In the genomic region with DNA sequence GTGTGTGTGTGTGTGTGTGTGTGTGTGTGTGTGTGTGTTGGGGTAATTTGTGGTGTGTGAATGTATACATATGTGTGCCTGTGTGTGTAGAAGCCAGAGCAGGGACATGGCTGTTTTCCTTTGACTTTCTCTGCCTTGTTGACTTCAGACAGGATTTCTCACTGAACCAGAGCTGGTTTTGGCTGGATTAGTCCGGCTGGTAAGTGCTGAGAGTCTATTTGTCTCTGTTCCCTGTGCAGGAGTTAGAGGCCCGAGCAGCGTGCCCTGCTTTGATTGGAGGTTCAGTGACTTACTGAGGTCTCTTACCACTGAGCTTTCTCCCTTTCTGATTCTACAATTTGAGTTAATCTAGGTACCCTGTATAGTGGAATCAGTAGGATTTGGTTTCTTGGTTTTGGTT, we compare ENCODE assay signal across 18 mouse cellular contexts.
A peak's percentile ranks its signal among the peaks of the same experiment; 100 is the strongest.
DNase-seq lines count a peak whose midpoint lies in the region; ATAC-seq and TF ChIP-seq lines count a peak whose summit lies in the region.
"Had no signal": no experiment of that assay in that cellular context is flagged by ENCODE, and none has a peak within 500 bp of the region (broad histone marks: within the 10 kb centered on the region; RNA-seq: fewer than 3 reads in every experiment).

No protein-coding gene starts in this region.

- no peak for TF ChIP-seq EP300 in stomach, postnatal 0 days (optimal IDR thresholded peaks at IDR 0.05)

- 77% methylated on average over 3 of the region's 3 CpGs for WGBS in kidney, embryonic 14.5 days
- WGBS in kidney, adult 2 months = 41% methylated on average over 3 of the region's 3 CpGs
- WGBS in kidney, postnatal 0 days = 72% methylated on average over 3 of the region's 3 CpGs
- WGBS in stomach, postnatal 0 days = 82% methylated on average over 3 of the region's 3 CpGs

- H3K9me3 ChIP-seq in kidney, embryonic 14.5 days (ENCODE audit: control insufficient read depth, low read length) = no peaks in the 10 kb centered on the region
- no peaks in the 10 kb centered on the region for H3K9me3 ChIP-seq in kidney, postnatal 0 days (replicated peaks; ENCODE audit: low read length)
- H3K9me3 ChIP-seq in stomach, postnatal 0 days (ENCODE audit: control insufficient read depth, low read length) = no peaks in the 10 kb centered on the region
- H3K9me3 ChIP-seq: embryonic facial prominence, embryonic 10.5 days; embryonic facial prominence, embryonic 15.5 days; forebrain, embryonic 15.5 days; heart, embryonic 10.5 days; hindbrain, embryonic 13.5 days; midbrain, embryonic 13.5 days; neural tube, embryonic 13.5 days had no signal

- TF ChIP-seq CTCF in kidney, adult 2 months (conservative IDR thresholded peaks at IDR 0.05; ENCODE audit: insufficient read depth, insufficient read length, low read depth, low read length) = no peak
- no peak for TF ChIP-seq CTCF in kidney, postnatal 0 days (IDR thresholded peaks at IDR 0.05; ENCODE audit: low read depth)
- TF ChIP-seq CTCF in stomach, postnatal 0 days (IDR thresholded peaks at IDR 0.05; ENCODE audit: low read depth) = no peak

- ATAC-seq in kidney, embryonic 14.5 days (ENCODE audit: low FRiP score, low TSS enrichment) = no peak
- peak; percentile 52; the same call in 1 of the 2 replicates for ATAC-seq in kidney, postnatal 0 days (replicated peaks; ENCODE audit: low FRiP score, low read depth)
- 0 out of 2 replicates have a peak, but pooled peaks have one; percentile 43 for ATAC-seq in stomach, postnatal 0 days (ENCODE audit: low FRiP score, low TSS enrichment)
- ATAC-seq in erythroblast, adult 5-6 weeks (replicated peaks; ENCODE audit: low FRiP score, poor library complexity, severe bottlenecking) = no peak
- ATAC-seq: forebrain, embryonic 15.5 days; midbrain, embryonic 13.5 days had no signal

- no peak overlapping the region for H3K9ac ChIP-seq in kidney, embryonic 14.5 days (ENCODE audit: low read depth, low read length)
- H3K9ac ChIP-seq in kidney, postnatal 0 days (ENCODE audit: low read depth, low read length) = no peak overlapping the region
- no peak overlapping the region for H3K9ac ChIP-seq in stomach, postnatal 0 days (ENCODE audit: low read length)
- H3K9ac ChIP-seq: embryonic facial prominence, embryonic 15.5 days; forebrain, embryonic 15.5 days; hindbrain, embryonic 13.5 days; liver, embryonic 14.5 days; midbrain, embryonic 13.5 days; neural tube, embryonic 13.5 days had no signal

- no peak overlapping the region for H3K4me3 ChIP-seq in kidney, embryonic 14.5 days (ENCODE audit: low read length)
- H3K4me3 ChIP-seq in kidney, adult 2 months (ENCODE audit: insufficient read depth, low read depth, low read length) = peak overlapping the region; percentile 27; the same call in 1 of the 2 replicates
- H3K4me3 ChIP-seq in kidney, postnatal 0 days (replicated peaks; ENCODE audit: low read depth, low read length) = no peak overlapping the region
- H3K4me3 ChIP-seq in stomach, postnatal 0 days (ENCODE audit: low read depth, low read length) = no peak overlapping the region
- H3K4me3 ChIP-seq: embryonic facial prominence, embryonic 10.5 days; embryonic facial prominence, embryonic 15.5 days; forebrain, embryonic 15.5 days; heart, embryonic 10.5 days; hindbrain, embryonic 13.5 days; midbrain, embryonic 13.5 days; neural tube, embryonic 13.5 days had no signal

- H3K36me3 ChIP-seq in kidney, embryonic 14.5 days (ENCODE audit: control insufficient read depth, insufficient read depth, low read length) = peaks cover 1% of the 10 kb centered on the region; the same call in 1 of the 2 replicates
- H3K36me3 ChIP-seq in kidney, adult 2 months (ENCODE audit: control insufficient read depth, insufficient read depth, low read length) = no peaks in the 10 kb centered on the region
- H3K36me3 ChIP-seq in kidney, postnatal 0 days (ENCODE audit: insufficient read depth, low read length) = no peaks in the 10 kb centered on the region; the same call in 1 of the 2 replicates
- H3K36me3 ChIP-seq in stomach, postnatal 0 days (ENCODE audit: control insufficient read depth, insufficient read depth, low read length) = no peaks in the 10 kb centered on the region; the same call in none of the 2 replicates
- H3K36me3 ChIP-seq: embryonic facial prominence, embryonic 15.5 days; forebrain, embryonic 15.5 days; hindbrain, embryonic 13.5 days; midbrain, embryonic 13.5 days; neural tube, embryonic 13.5 days had no signal

- H3K27ac ChIP-seq in kidney, embryonic 14.5 days (ENCODE audit: low read depth, low read length) = no peak overlapping the region
- H3K27ac ChIP-seq in kidney, adult 2 months (ENCODE audit: insufficient read depth, low read depth, low read length) = peak overlapping the region; percentile 96
- H3K27ac ChIP-seq in kidney, postnatal 0 days = peak overlapping the region; percentile 42; the same call in 1 of the 2 replicates
- H3K27ac ChIP-seq in stomach, postnatal 0 days (replicated peaks) = no peak overlapping the region
- H3K27ac ChIP-seq: embryonic facial prominence, embryonic 10.5 days; embryonic facial prominence, embryonic 15.5 days; forebrain, embryonic 15.5 days; heart, embryonic 10.5 days; hindbrain, embryonic 13.5 days; liver, embryonic 14.5 days; macrophage; midbrain, embryonic 13.5 days; neural tube, embryonic 13.5 days had no signal

- no peak overlapping the region for H3K4me2 ChIP-seq in kidney, embryonic 14.5 days (replicated peaks; ENCODE audit: low read depth, low read length)
- H3K4me2 ChIP-seq in kidney, postnatal 0 days (ENCODE audit: low read length) = no peak overlapping the region
- H3K4me2 ChIP-seq in stomach, postnatal 0 days (replicated peaks; ENCODE audit: low read depth) = no peak overlapping the region
- H3K4me2 ChIP-seq: embryonic facial prominence, embryonic 15.5 days; forebrain, embryonic 15.5 days; hindbrain, embryonic 13.5 days; midbrain, embryonic 13.5 days; neural tube, embryonic 13.5 days had no signal

- DNase-seq in kidney, adult 11 months = peak; percentile 79
- peak; percentile 86 for DNase-seq in kidney, adult 2 months
- DNase-seq in kidney, postnatal 0 days (ENCODE audit: low spot score) = no peak
- no peak for DNase-seq in stomach, postnatal 0 days (ENCODE audit: low spot score)
- DNase-seq in gastrocnemius, postnatal 4 days (ENCODE audit: low spot score in 2 of 2) = no peak
- no peak for DNase-seq in thymus, adult 18-20 months
- DNase-seq: lung, adult 2 months had no signal

- no peaks in the 10 kb centered on the region for H3K27me3 ChIP-seq in kidney, embryonic 14.5 days (ENCODE audit: control insufficient read depth, insufficient read depth, low read length)
- H3K27me3 ChIP-seq in kidney, adult 2 months (replicated peaks; ENCODE audit: control insufficient read depth, insufficient read depth, low read length) = no peaks in the 10 kb centered on the region
- H3K27me3 ChIP-seq in kidney, postnatal 0 days (ENCODE audit: insufficient read depth, low read length) = no peaks in the 10 kb centered on the region
- no peaks in the 10 kb centered on the region for H3K27me3 ChIP-seq in stomach, postnatal 0 days (ENCODE audit: control insufficient read depth, insufficient read depth, low read length)
- H3K27me3 ChIP-seq: embryonic facial prominence, embryonic 15.5 days; forebrain, embryonic 15.5 days; hindbrain, embryonic 13.5 days; midbrain, embryonic 13.5 days; neural tube, embryonic 13.5 days had no signal

- H3K4me1 ChIP-seq in kidney, embryonic 14.5 days (ENCODE audit: control insufficient read depth, insufficient read depth, low read length) = 0 out of 2 replicates have a peak, but pooled peaks cover 4% of the 10 kb centered on the region
- peaks cover 15% of the 10 kb centered on the region for H3K4me1 ChIP-seq in kidney, adult 2 months (ENCODE audit: control insufficient read depth, insufficient read depth, low read length)
- 0 out of 2 replicates have a peak, but pooled peaks cover 3% of the 10 kb centered on the region for H3K4me1 ChIP-seq in kidney, postnatal 0 days (replicated peaks; ENCODE audit: insufficient read depth, low read length)
- H3K4me1 ChIP-seq in stomach, postnatal 0 days (replicated peaks; ENCODE audit: control insufficient read depth, insufficient read depth) = no peaks in the 10 kb centered on the region

- no peak for TF ChIP-seq POLR2A in kidney, adult 2 months (IDR thresholded peaks at IDR 0.05; ENCODE audit: low read depth, low read length)

Comparison
In these comparisons a context has a peak if more than half of its experiments do, and no peak if none do; other contexts are left out.
1. DNase-seq: peak in kidney, adult 11 months (single experiment) and kidney, adult 2 months (single experiment); none in kidney, postnatal 0 days (single experiment), stomach, postnatal 0 days (single experiment), gastrocnemius, postnatal 4 days (0 of 2) and thymus, adult 18-20 months (0 of 2).
2. ATAC-seq: peak in kidney, postnatal 0 days (single experiment) and stomach, postnatal 0 days (single experiment); none in kidney, embryonic 14.5 days (single experiment) and erythroblast, adult 5-6 weeks (single experiment).
3. H3K27ac ChIP-seq: peak in kidney, adult 2 months (single experiment) and kidney, postnatal 0 days (single experiment); none in kidney, embryonic 14.5 days (single experiment) and stomach, postnatal 0 days (single experiment).